Mouse (Mus musculus) CH12F3 (cell line): ENCODE results near the gene Lef1.

Source experiments
- in situ Hi-C: fragments of 300-500 bp; cut with MboI; formaldehyde crosslinking; loops from 2 replicates; pipeline ENCODE4 v1.14.3; 2020; ENCODE audit warnings: low sequenced_read_pairs

Gene Lef1

GRCm38 (mm10) chr3:131110191-131111150 is at the start of gene Lef1:
TSS of gene Lef1 (plus strand) at chr3:131110471.
- in situ Hi-C loops, result no loop called here

GRCm38 (mm10) chr3:131065001-131065400 is 45.3 kb upstream of the Lef1 start:
- in situ Hi-C loops, result no loop called here

GRCm38 (mm10) chr3:131066171-131066570 is 44.1 kb upstream of the Lef1 start:
- in situ Hi-C loops, result no loop called here

- in situ Hi-C loops, result no loop called here
Measured at GRCm38 (mm10) chr3:131068000-131068399, 42.3 kb upstream of the Lef1 start.

- in situ Hi-C loops, result no loop called here
Measured at GRCm38 (mm10) chr3:131070210-131070609, 40.1 kb upstream of the Lef1 start.

- in situ Hi-C loops, result no loop called here
Measured at GRCm38 (mm10) chr3:131072661-131073060, 37.6 kb upstream of the Lef1 start.

- in situ Hi-C loops, result no loop called here
Measured at GRCm38 (mm10) chr3:131073946-131074345, 36.3 kb upstream of the Lef1 start.

GRCm38 (mm10) chr3:131078041-131078621 is 32.1 kb upstream of the Lef1 start:
- in situ Hi-C loops, result no loop called here

GRCm38 (mm10) chr3:131078719-131079118 is 31.6 kb upstream of the Lef1 start:
- in situ Hi-C loops, result no loop called here

GRCm38 (mm10) chr3:131083722-131084121 is 26.5 kb upstream of the Lef1 start:
- in situ Hi-C loops, result no loop called here

- in situ Hi-C loops, result no loop called here
Measured at GRCm38 (mm10) chr3:131084718-131085561, 25.3 kb upstream of the Lef1 start.

GRCm38 (mm10) chr3:131085978-131086377 is 24.3 kb upstream of the Lef1 start:
- in situ Hi-C loops, result no loop called here

- in situ Hi-C loops, result no loop called here
Measured at GRCm38 (mm10) chr3:131089721-131090120, 20.6 kb upstream of the Lef1 start.

- in situ Hi-C loops, result no loop called here
Measured at GRCm38 (mm10) chr3:131092113-131092512, 18.2 kb upstream of the Lef1 start.

GRCm38 (mm10) chr3:131093736-131094135 is 16.5 kb upstream of the Lef1 start:
- in situ Hi-C loops, result no loop called here

- in situ Hi-C loops, result no loop called here
Measured at GRCm38 (mm10) chr3:131096105-131096504, 14.2 kb upstream of the Lef1 start.

- in situ Hi-C loops, result no loop called here
Measured at GRCm38 (mm10) chr3:131102191-131102774, 8.0 kb upstream of the Lef1 start.

- in situ Hi-C loops, result no loop called here
Measured at GRCm38 (mm10) chr3:131105362-131105761, 4.9 kb upstream of the Lef1 start.

GRCm38 (mm10) chr3:131105940-131106401 is 4.3 kb upstream of the Lef1 start:
- in situ Hi-C loops, result no loop called here

- in situ Hi-C loops, result no loop called here
Measured at GRCm38 (mm10) chr3:131106451-131107291, 3.6 kb upstream of the Lef1 start.
